Mouse (Mus musculus) lung, postnatal 10 days (tissue): ENCODE results near the gene Ncapg.
A peak's percentile ranks its signal among the peaks of the same experiment; 100 is the strongest.
"Not testable (repeated sequence)": the region's sequence is repeated elsewhere in the genome, so short reads cannot be mapped to it uniquely, and the experiment has no call there.

Experiments used
- DNase-seq: peaks from one replicate; pipeline ENCODE4 v3.0.0; 2021

The Ncapg gene

GRCm38 (mm10) chr5:45669598-45670279 is at the start of gene Ncapg:
Ncapg (plus strand) TSS chr5:45669919.
- DNase-seq: peak; percentile 100

- DNase-seq: no peak
Measured at GRCm38 (mm10) chr5:45621511-45621910, 48.2 kb upstream of the Ncapg start.

GRCm38 (mm10) chr5:45627771-45628170 is 41.9 kb upstream of the Ncapg start:
- DNase-seq: peak; percentile 2

GRCm38 (mm10) chr5:45629470-45629869 is 40.2 kb upstream of the Ncapg start:
- DNase-seq: no peak

GRCm38 (mm10) chr5:45638378-45638777 is 31.3 kb upstream of the Ncapg start:
- DNase-seq: peak; percentile 3

- DNase-seq: peak; percentile 26
Measured at GRCm38 (mm10) chr5:45638806-45639714, 30.7 kb upstream of the Ncapg start, which contains the start of gene Fam184b. Fam184b (minus strand) TSS chr5:45639614.

GRCm38 (mm10) chr5:45639715-45640092 is 30.0 kb upstream of the Ncapg start:
- no peak for DNase-seq

- no peak for DNase-seq
Measured at GRCm38 (mm10) chr5:45651026-45651703, 18.6 kb upstream of the Ncapg start.

- not testable (repeated sequence) for DNase-seq
Measured at GRCm38 (mm10) chr5:45658406-45658805, 11.3 kb upstream of the Ncapg start.

GRCm38 (mm10) chr5:45668324-45668723 is 1.4 kb upstream of the Ncapg start:
- peak; percentile 16 for DNase-seq

- DNase-seq: no peak
Measured at GRCm38 (mm10) chr5:45668831-45669230, 888 bp upstream of the Ncapg start.

- no peak for DNase-seq
Measured at GRCm38 (mm10) chr5:45669234-45669597, 503 bp upstream of the Ncapg start.

GRCm38 (mm10) chr5:45670280-45670670 is 556 bp downstream of the Ncapg start:
- DNase-seq: no peak

- no peak for DNase-seq
Measured at GRCm38 (mm10) chr5:45670894-45671494, 1.3 kb downstream of the Ncapg start.

- DNase-seq: no peak
Measured at GRCm38 (mm10) chr5:45675032-45675431, 5.3 kb downstream of the Ncapg start.

GRCm38 (mm10) chr5:45677639-45678038 is 7.9 kb downstream of the Ncapg start:
- no peak for DNase-seq

- no peak for DNase-seq
Measured at GRCm38 (mm10) chr5:45679955-45680354, 10.2 kb downstream of the Ncapg start.

GRCm38 (mm10) chr5:45683388-45683787 is 13.7 kb downstream of the Ncapg start:
- no peak for DNase-seq

- no peak for DNase-seq
Measured at GRCm38 (mm10) chr5:45685243-45685642, 15.5 kb downstream of the Ncapg start.

GRCm38 (mm10) chr5:45686223-45686622 is 16.5 kb downstream of the Ncapg start:
- no peak for DNase-seq

- no peak for DNase-seq
Measured at GRCm38 (mm10) chr5:45689152-45689551, 19.4 kb downstream of the Ncapg start.

GRCm38 (mm10) chr5:45690802-45691201 is 21.1 kb downstream of the Ncapg start:
- no peak for DNase-seq

- DNase-seq: no peak
Measured at GRCm38 (mm10) chr5:45691678-45692077, 22.0 kb downstream of the Ncapg start.
